Mouse (Mus musculus): Measurements from ENCODE around the gene Mpnd. TPM values are rescaled to one million over a fixed set of nuclear protein-coding genes. Genes with fewer than 3 reads are reported as not detected.

The Mpnd gene
- total RNA-seq, 2 experiments from 2014 or later = 34.6 to 35.4 TPM

DNA sequence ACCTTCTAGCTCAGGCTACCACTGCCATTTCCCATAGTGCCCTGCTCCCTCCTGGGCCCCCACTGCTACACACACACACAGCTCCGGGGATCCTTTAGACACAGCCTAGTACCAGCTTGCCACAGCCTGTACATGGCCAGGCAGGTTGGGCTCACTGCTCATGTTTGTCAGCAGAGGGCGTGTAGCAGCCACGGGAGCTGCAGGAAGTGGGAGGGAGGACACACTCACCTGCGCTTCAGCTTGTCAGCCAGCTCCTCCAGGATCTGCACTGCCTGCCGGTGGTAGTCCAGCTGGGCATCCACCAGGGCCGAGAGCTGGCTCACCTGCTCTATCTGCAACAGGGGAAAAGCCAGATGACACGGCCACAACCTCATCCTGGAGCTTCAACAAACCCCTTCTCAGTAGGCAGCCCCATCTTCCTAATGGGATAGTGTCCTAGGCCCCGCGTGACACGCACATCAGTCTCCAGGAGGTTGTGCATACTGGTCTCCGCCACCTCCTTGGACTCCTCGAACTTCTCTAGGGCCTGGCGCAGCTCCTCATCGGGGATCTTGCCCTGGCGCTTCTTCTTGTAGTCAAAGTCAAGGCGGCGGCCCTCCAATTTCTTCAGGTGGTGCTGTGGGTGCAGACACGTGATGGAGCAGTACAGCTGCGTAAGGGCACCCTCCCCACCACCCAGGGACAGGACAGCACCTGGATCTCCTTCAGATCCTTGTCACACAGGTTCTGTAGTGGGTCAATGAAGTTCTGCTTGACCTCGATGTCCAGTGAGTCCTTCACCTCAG, 13.0 kb downstream of the Mpnd start:
- no peak for DNase-seq (ENCODE audit: low spot score)

DNA sequence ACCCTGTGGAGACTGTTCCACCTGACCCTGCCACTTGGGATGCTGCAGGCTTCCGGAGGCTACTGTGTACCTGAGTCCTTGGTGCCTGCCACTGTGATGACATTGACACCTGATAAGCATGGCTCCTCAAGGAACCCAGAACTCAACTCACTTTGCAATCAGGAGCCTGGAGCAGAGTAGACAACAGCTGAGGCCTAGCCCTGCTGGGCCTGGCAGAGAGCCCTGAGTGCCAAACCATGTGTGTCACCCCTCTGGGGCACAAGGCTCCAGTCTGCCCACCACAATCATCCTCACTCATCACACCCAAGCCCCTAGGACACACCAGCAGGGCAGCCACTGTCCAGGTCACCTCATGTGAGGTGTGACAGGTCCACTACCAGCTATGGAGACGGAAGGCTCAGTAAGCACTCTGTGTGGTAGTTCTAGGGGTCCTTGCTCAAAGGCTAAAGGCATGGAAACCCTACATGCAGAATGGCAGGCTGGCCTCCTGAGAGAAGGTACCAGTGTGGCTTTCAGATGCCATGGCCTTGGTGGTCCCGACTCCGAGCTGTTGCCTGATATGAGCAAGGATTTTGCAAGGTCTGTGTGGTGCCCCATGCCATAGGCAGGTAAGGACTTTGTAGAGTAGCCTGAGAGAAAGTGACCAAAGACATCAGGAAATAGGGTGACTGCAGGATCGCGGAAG, 15.0 kb downstream of the Mpnd start:
- DNase-seq (ENCODE audit: low spot score) = no peak

DNA sequence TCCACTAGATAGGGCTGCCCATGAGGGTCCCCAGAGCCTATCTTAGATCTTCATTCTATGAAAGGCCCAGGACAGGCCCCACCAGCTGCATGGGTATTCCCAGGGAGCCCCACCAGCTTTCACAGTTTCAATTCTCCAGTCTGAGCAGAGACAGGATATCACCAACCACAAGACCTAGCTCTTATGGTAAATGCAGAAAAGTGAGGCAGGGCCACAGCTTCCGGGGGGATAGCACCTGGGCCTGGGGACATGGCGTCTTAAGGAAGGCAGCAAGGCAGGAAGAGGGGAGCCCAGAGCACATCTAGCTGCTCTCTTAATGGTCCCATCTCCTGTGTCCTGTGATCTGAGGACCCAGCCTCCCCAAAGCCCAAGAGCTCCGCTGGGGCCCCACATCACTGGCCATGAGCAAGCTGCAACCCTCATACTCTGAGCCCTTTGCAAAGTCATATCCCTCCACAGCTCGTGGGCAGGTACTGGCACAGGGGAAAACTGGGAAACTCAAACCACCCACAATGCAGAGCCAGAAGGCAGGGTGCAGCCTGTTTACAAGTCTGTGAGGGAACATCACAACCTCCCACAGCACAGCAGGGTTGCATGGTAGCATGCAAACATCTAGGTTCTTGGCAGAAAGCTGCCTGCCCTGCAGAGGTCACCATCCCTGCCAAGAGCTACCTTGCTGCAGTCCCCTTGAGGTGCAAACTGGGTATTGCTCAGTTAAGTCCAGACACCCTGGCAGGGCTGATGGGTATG, 15.8 kb downstream of the Mpnd start:
- DNase-seq (ENCODE audit: low spot score) = no peak

DNA sequence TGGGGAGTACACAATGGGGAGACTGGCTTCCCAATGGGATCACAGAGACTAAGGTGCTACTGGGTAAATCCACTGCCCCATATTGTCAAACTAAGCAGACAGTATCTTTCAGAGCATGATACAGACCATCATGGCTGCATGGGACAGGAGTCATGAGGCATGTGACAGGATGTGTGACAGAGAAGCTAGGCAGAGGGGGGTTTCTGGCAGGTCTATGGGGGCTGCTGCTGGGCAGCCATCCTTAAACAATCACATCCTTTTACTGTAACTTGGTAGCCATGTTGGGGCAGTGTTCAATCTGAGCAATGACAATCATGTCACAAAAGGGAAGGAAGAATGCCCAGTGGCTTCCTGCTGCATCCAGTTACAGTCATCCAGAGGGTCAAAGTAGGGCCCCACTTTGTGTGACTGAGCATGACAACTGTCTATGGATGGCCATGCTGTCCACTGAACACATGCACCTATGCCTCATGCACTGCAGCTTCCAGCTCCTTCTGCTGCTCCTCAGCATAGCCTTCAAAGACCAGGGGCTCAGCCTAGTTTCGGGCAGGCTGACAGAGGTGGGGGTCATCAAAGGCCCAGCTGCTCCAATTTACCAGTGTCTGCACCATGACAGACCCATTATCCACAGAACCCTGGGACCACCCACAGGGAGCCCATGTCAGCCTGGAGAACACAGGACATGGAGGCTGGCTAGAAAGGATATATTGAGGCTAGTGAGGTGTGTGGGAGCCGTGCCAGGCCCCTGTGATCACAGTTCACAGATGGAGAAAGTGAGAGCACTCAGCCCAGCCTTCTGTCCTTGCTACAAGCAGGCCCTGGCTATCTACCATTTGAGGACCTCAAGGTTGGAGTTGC, 16.8 kb downstream of the Mpnd start:
- DNase-seq (ENCODE audit: low spot score) = no peak

DNA sequence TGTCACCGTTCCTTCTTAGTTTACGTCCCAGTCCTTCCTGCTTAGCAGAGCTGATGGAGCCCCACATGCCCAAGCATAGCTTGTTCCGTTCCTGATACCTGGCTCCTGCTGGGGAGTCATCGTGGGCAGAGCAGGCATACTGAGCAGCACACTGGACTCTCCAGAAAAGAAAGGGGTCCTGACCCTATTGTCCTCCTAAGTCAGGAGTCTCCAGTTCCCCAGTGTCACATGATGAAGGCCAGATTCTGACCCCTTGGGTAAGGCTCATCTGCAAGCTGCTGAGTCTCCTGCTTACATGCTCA, 17.4 kb downstream of the Mpnd start:
- no peak for DNase-seq (ENCODE audit: low spot score)

DNA sequence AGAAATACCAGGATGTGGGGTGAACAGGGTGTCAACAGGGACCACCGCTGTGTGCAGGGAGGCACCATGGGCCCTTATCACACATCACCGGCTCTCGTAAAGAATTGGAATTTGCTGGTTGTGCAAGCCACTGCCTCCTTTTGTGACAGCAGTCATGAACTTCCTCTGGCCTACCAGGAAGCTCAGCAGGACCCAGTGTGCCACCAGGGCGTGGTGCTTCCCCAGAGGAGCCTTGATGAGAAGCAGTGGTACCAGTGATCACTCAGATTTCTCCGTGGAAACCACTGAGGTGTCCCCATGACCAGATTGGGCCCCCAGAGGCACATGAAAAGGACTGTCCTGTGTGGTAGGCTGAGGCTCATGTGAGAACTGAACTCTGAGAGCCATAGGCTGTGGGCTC, 17.9 kb downstream of the Mpnd start:
- DNase-seq (ENCODE audit: low spot score) = no peak

DNA sequence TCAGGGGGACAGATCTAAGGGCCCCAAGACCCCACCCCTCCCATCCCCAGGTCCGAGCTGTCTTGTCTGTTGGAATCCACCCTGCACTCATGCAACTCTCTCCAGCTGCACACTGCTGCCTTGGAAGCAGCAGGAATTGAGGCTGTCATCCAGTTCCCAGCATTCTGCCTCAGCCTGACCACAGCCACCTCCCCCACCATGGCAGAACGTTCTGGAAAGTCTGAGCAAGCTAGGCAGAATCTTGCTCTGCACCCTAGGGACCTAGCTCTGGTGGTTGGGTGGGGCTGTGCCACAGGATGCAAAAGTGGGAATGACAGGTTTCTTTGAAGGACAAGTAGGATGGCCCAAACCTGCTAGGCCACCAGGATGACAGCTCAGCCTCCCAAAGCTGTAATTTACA, 19.0 kb downstream of the Mpnd start:
- no peak for DNase-seq (ENCODE audit: low spot score)

DNA sequence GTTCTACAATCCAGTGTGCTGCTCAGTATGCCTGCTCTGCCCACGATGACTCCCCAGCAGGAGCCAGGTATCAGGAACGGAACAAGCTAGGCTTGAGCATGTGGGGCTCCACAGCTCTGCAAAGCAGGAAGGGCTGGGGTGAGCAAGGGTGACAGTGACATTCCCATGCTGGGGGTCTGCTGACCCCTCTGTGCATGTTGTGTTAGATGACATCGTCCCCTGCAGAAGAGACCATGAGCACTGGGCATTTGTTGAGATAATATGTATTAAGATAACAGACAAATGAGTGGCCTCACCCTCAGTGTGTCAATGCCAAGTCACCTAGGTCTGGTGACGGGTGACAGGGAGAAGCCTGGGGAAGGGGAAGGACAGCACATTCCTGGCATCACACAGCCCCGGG, 19.4 kb downstream of the Mpnd start:
- no peak for DNase-seq (ENCODE audit: low spot score)

DNA sequence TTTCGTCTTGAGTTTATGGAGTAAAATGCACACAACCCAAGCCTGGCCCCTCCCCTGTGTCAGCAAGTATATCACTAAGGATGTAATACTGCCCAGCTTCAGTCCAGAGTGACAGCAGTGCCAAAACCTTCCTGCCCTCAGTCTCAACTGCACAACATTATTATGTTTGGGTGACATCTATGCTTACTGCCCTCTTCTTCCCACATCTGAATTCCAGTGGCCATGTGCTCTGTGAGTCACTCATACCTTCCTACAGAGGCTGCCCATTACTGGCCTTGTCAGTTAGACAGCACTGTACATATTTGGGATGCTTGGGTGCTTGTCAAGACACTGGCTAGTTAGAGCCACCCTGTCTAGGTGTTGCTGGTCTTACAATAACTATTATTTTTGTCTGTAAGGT, 20.8 kb downstream of the Mpnd start:
- DNase-seq (ENCODE audit: low spot score) = no peak

DNA sequence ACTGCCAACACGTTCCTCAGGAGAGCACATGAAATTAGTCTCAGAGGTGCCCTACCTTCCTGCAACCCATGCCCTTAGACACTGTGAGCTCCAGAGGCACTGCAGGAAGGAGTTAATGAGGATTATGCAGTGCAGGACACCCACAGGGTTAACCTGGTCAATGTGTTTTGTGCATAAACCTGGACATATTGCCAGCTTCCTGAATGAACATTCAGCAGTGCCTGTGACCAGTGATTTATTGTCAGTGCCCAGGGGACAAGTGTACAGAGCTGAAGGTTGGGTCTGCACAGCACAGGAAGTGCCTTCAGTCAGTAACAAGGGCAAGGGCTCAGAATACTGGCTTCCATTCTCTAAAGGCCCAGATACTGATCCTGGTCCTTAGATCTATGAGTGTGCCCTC, 21.4 kb downstream of the Mpnd start:
- DNase-seq (ENCODE audit: low spot score) = no peak

DNA sequence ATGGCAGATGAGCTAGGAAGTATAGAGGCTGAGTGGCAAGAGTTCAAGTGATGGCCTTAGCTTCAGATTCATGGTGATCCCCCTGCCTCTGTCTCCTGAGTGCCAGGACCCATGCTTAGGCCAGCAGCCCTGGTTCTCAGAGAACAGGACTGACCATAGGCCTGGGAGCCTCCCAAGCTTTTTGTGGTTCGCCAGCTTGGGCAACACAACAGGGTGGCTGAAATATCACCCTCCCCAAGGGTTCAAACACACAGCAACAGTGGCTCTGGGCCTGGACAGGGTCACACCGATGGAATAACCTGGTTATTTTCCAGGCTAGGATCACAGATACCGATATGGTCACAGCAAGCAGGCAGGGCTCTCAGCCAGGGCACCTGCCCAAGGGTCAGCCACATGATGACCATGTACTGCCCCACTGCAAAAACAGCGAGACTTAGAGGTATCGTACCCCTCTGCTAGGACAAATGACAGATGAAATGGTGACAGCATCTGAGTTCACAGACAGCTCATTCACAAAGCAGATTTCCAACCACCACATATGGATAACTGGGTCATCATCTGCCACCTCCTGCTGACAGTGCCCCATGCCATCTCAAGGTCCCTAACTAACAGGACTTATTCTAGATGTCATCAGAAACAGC, 22.4 kb downstream of the Mpnd start:
- DNase-seq (ENCODE audit: low spot score) = peak; percentile 82

DNA sequence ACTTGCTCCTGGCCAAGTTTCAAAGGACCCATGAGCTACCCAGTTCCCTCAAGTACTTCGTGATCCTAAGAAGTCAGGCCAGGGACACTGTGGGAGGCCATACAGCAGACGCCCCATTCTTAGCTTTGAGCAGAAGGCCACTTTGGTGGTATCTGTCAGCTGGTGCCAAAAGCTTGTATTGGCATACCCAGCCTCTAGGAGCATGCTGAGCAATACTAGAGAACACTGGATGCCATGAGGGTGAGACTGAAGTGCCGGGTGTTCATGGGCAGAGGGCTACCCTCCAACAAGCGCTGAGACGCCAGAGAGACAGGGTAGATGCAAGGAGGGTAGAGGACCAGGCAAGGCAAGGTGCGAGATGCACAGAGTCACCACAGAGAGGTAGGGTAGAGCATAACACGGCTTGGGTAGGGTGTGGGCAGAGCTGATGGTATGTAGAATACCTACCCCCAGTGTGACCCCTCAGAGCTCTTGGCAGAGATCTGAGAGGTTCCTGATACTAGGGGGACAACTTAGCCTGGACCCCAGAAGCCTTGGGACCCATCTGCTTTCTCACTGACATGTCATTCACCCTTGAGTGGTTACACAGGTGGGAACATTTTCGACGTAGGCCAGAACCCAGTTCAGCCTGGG, 24.8 kb downstream of the Mpnd start:
- DNase-seq (ENCODE audit: low spot score) = no peak

DNA sequence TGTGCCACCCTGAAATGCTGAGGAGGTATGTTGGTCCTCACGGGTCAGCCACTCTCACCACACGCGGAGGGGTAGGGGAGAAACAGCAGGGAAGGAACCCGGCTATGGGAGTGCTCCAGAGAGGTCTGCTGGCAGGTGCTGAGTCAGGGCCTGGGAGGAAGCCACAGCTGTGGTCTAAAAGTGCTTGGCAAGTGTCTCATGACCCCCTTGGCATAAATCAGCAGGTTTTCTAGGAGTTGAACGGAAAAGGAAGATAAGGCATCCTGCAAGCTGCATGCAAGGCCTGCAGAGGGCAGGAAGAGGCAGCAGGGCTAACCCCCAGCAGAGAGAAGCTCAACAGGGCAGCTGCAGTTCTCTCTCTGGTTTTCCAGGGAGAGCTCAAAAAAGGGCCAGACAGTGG, 25.4 kb downstream of the Mpnd start:
- DNase-seq (ENCODE audit: low spot score) = no peak

DNA sequence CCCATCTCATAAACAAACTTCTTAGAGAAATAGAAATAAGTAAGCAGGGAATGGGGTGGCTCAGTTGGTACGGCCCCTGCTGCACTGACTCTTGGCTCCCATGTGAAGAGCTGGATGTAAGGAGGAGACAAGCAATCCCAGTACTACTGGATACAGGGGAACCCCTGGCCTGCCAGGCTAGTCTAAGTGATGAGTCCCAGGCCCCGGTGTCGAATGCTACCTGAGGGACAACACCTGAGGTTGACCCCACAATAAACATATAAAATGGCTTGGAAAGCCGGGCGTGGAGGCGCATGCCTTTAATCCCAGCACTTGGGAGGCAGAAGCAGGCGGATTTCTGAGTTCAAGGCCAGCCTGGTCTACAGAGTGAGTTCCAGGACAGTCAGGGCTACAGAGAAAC, 25.9 kb downstream of the Mpnd start:
- DNase-seq (ENCODE audit: low spot score) = no peak

DNA sequence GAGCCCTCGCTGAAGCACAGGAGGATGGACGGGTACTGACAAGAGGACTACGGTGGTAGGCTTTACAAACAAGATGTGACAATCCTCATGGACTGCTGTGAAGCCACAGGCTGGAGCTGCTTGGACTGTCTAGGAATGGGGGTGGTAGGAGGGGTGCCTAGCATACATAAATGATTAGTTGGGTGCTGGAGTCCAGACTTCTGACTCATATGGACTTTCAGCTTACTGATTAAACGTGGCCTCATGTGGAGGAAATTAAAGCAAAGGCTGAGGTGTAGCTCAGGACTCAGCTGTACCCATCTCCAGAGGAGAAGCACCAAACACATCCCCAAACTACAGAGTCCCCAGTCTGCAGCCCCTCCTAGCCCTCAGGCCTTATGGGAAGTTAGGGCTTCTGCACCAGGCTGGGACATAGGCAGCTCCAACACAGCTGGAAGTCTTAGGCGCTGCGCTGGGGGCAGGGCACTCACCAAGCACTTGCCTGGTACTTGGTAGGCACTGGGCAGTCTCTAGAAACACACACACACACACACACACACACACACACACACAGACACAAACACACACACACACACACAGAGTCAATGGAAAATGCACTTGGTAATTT, 26.7 kb downstream of the Mpnd start:
- DNase-seq (ENCODE audit: low spot score) = no peak

DNA sequence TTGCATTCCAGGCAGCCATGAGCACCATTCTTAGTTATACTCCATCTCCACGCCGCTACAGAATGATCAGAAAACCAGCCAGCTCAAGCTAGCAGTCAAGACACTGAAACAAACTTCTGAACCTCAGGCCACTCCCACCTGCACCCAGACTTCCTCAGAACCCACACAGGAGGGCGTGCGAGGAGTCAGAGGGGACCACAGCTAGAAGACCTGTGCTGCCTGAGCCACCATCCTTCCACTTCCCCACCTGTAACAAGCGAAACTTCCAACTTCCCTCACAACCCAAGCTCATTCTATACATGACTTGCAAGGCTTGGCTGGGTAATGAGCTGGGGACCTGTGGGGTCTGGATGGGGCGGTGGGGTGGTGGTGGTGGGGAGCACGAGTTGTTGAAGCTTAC, 27.3 kb downstream of the Mpnd start:
- DNase-seq (ENCODE audit: low spot score) = no peak

DNA sequence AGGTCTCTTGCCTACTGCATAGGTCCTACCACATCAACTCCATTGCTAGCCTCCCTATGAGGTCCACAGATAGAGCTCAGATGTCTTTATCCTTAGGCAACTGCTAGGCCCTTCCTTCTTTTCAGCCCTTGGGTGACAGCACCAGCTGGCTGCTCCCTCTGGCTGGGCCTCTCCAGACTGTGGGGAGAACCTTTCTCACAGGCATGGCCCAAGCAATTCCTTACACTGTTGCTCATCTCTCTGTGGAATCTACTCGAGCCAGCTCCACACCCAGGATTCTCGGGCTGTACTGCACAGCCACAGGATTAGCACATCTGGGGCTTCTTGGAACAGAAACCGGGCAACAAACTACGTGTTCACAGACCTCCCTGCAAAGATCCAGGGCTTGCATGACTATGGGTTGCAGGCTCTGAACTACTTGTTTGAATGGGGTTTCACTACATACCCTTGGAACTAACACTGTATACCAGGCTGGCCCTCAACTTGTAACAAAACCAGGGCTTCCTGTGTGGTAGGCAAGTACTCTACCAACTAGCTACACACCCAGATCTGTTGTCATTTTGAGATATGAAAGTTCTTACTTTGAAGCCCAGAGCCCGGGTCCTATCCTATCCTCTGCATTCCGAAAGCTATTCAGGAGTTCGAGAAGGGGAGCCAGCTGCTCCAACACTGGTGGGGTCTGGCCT, 28.7 kb downstream of the Mpnd start:
- DNase-seq (ENCODE audit: low spot score) = peak; percentile 61

DNA sequence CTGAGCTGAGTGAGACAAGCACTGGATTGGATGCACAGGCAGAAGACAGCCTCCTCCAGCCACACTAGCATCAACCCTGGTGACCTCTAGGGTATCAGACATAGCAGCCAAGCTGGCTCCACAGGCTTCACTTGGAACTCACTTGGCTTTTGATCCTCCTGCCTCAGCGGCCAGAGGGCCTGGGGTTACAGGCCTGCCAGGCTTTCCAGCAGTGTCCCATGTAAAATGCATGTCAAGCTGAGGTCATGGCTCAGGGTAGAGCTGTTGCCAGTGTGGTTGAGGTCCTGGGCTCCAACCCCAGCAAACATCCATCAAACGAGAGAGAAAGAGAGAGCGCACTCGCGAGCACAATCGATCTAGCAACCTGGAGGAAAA, 29.2 kb downstream of the Mpnd start:
- DNase-seq (ENCODE audit: low spot score) = no peak

DNA sequence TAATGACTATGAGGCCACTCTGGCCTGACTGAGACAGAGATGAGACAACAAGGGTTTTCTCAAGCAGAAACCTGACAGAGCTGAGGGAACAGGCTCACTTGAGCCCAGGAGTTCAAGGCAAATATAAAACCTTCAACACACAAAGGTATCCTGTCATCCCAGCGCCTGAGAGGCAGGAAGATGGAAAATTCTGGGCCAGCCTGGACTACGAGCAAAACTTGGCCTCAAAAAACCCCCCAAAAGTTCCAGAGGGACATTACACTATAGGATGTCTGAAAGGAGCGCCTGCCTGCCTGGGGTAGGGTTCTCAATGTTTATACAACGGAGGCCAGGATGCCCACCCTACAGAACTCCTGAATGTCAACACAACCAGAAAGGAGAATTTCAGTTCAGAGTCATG, 29.7 kb downstream of the Mpnd start:
- DNase-seq (ENCODE audit: low spot score) = no peak

All from gastrocnemius, adult 18-20 months (tissue).